Mouse (Mus musculus): ENCODE data around the gene Gnao1.
A peak's percentile ranks its signal among the peaks of the same experiment; 100 is the strongest.

Gene Gnao1

GRCm38 (mm10) chr8:93809686-93810027 lies at the start of gene Gnao1:
TSS of gene Gnao1 (plus strand) at chr8:93809966.
- DNase-seq (ENCODE audit: low read depth, low spot score): no peak

GRCm38 (mm10) chr8:93777605-93778004 lies 32.2 kb upstream of the Gnao1 start:
- no peak for DNase-seq (ENCODE audit: low read depth, low spot score)

GRCm38 (mm10) chr8:93809226-93809625 lies 540 bp upstream of the Gnao1 start:
- no peak for DNase-seq (ENCODE audit: low read depth, low spot score)

GRCm38 (mm10) chr8:93810028-93810858 lies 477 bp downstream of the Gnao1 start:
- DNase-seq (ENCODE audit: low read depth, low spot score): peak; percentile 90

GRCm38 (mm10) chr8:93810859-93811602 lies 1.3 kb downstream of the Gnao1 start:
- DNase-seq (ENCODE audit: low read depth, low spot score): no peak

GRCm38 (mm10) chr8:93811719-93812475 lies 2.1 kb downstream of the Gnao1 start:
- no peak for DNase-seq (ENCODE audit: low read depth, low spot score)

- DNase-seq (ENCODE audit: low read depth, low spot score): no peak
These were observed 3.0 kb downstream of the Gnao1 start for GRCm38 (mm10) chr8:93812566-93813404.

- DNase-seq (ENCODE audit: low read depth, low spot score): peak; percentile 93
These were observed 3.6 kb downstream of the Gnao1 start for GRCm38 (mm10) chr8:93813405-93813761.

- DNase-seq (ENCODE audit: low read depth, low spot score): no peak
These were observed 4.5 kb downstream of the Gnao1 start for GRCm38 (mm10) chr8:93814266-93814665.

- DNase-seq (ENCODE audit: low read depth, low spot score): no peak
These were observed 6.5 kb downstream of the Gnao1 start for GRCm38 (mm10) chr8:93816226-93816625.

- no peak for DNase-seq (ENCODE audit: low read depth, low spot score)
These were observed 7.6 kb downstream of the Gnao1 start for GRCm38 (mm10) chr8:93817366-93817765.

- no peak for DNase-seq (ENCODE audit: low read depth, low spot score)
These were observed 10.2 kb downstream of the Gnao1 start for GRCm38 (mm10) chr8:93819929-93820328.

GRCm38 (mm10) chr8:93821327-93821726 lies 11.6 kb downstream of the Gnao1 start:
- no peak for DNase-seq (ENCODE audit: low read depth, low spot score)

- no peak for DNase-seq (ENCODE audit: low read depth, low spot score)
These were observed 15.6 kb downstream of the Gnao1 start for GRCm38 (mm10) chr8:93825317-93825716.

- DNase-seq (ENCODE audit: low read depth, low spot score): no peak
These were observed 20.9 kb downstream of the Gnao1 start for GRCm38 (mm10) chr8:93830626-93831025.

- no peak for DNase-seq (ENCODE audit: low read depth, low spot score)
These were observed 26.0 kb downstream of the Gnao1 start for GRCm38 (mm10) chr8:93835771-93836170.

GRCm38 (mm10) chr8:93839113-93839512 lies 29.3 kb downstream of the Gnao1 start:
- DNase-seq (ENCODE audit: low read depth, low spot score): no peak

GRCm38 (mm10) chr8:93840486-93840885 lies 30.7 kb downstream of the Gnao1 start:
- no peak for DNase-seq (ENCODE audit: low read depth, low spot score)

- DNase-seq (ENCODE audit: low read depth, low spot score): no peak
These were observed 31.4 kb downstream of the Gnao1 start for GRCm38 (mm10) chr8:93840956-93841752.

GRCm38 (mm10) chr8:93842574-93842973 lies 32.8 kb downstream of the Gnao1 start:
- DNase-seq (ENCODE audit: low read depth, low spot score): no peak

All from mesoderm, embryonic 11.5 days (tissue).